Mouse (Mus musculus): Measurements from ENCODE around the gene Stc2.

The Stc2 gene

GRCm38 (mm10) chr11:31365981-31366380 lies 3.9 kb downstream of the Stc2 start:
- no peak for DNase-seq

GRCm38 (mm10) chr11:31365280-31365679 lies 4.6 kb downstream of the Stc2 start:
- no peak for DNase-seq

GRCm38 (mm10) chr11:31362856-31363255 lies 7.0 kb downstream of the Stc2 start:
- DNase-seq = no peak

GRCm38 (mm10) chr11:31362330-31362729 lies 7.5 kb downstream of the Stc2 start:
- DNase-seq = no peak

- DNase-seq = no peak
These were observed 8.8 kb downstream of the Stc2 start for GRCm38 (mm10) chr11:31361047-31361446.

GRCm38 (mm10) chr11:31359283-31359902 lies 10.5 kb downstream of the Stc2 start:
- DNase-seq = no peak

GRCm38 (mm10) chr11:31358453-31358852 lies 11.4 kb downstream of the Stc2 start:
- no peak for DNase-seq

GRCm38 (mm10) chr11:31356866-31357265 lies 13.0 kb downstream of the Stc2 start:
- DNase-seq = no peak

GRCm38 (mm10) chr11:31355737-31356136 lies 14.1 kb downstream of the Stc2 start:
- no peak for DNase-seq

- no peak for DNase-seq
These were observed 15.4 kb downstream of the Stc2 start for GRCm38 (mm10) chr11:31354514-31354913.
